Mouse (Mus musculus): ENCODE results near the gene Bzw2.

Bzw2 gene

DNA sequence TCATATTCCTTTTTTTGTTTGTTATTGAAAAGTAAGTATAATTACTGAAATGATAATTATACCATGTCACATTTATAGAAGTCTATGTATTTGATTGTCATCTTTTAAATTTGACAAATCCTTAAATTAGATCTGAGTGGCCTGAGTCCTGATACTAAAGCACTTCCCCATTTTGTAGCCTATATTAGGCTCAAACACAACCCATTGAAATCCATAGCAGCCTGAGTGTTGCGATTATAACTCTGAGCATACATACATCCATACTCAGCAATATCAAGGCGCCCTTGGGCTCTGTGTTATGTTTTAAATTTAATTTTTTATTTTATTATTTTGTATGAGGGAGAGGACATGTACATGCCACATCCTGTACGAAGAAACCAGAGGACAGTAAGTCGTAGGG lies 87.6 kb downstream of the Bzw2 start:
- DNase-seq (ENCODE audit: low spot score), result no peak

DNA sequence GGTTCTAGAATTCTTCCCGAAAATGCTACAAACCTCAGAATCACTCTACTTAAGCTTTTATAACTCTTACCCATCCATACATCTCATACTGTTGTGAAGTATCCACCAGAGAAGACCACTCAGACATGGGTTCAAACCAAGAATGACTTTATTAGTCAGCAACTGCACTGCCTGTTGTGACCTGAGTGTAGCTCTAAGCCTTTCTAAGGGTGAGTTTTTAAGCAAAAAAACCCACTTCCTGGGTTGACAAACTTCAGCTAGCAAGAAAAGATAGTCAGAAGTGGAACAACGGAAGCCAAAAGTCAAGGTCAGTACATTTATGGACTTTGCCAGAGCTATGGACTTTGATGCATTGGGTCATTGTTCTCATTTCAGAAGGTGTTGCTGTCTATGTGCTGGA lies 90.3 kb downstream of the Bzw2 start:
- DNase-seq (ENCODE audit: low spot score), result no peak

DNA sequence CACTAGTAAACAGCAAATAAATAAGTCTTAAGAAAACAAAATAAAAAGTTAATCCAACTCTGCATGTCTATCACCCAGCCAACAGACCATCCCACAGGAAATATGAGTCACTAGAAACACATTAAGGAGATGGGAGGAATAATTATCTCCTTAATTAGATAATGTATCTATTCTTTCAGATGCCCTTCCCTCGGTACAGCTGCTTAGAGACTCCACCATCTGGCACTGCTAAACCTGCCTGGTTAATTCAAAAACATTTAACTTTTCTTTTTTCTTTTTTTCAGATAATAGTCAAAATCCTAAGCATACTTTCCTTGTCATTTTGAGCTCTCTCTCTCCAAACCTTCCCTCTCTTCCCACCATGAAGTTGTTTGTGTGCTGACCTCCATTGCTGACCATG lies 92.0 kb downstream of the Bzw2 start:
- DNase-seq (ENCODE audit: low spot score), result no peak

DNA sequence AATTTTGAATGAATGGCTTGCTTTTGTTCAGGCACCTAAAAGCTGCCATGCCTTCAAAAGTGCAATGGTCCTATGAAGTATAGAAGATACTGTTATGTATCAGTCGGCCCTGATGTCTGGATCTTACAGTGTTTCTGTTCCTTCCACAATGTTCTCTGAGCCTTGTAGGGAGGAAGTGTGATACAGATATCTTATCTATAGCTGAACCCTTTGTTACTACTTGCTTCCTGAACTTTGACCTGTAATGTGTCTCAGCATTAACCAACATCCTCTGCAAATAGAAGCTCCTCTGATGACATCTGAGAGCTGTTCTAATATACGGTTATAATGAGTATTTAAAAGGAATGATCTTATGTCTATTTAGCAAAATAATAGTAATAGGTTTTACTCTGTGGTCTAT lies 100.2 kb downstream of the Bzw2 start:
- no peak for DNase-seq (ENCODE audit: low spot score)

DNA sequence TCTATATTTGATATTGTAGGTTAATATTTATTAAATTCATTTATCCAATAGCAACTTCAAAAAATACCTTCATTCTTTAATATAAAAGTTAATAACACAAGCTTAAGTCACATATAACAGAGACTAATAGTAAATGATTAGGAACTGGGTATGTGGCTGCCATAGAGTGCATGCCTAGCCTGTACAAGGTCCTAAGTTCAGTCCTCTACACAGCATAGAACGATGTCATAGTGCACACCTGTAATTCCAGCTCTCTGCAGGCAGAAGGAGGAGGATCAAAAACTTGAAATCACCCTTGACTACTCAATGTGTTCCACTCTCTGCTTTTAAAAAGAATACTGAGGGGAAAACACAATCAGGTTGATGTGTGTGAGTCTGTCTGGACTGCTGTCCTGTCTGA lies 107.6 kb downstream of the Bzw2 start:
- no peak for DNase-seq (ENCODE audit: low spot score)

DNA sequence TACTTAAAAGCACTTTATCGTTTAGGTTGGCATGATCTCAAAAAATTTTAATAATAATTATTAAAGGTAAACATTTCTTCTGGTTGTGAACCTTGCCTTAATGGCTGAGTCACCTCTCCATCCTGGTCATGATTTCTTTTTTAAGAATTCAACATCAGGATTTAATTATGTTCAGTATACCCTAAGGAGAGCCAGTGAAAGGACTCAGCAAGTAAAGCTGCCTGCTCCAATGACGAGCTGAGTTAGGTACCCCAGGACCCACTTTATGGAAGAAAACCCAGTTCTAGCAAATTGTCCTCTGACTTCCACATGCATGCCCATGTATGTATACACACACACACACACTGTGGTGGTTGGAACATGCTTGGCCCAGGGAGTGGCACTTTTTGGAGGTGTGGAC lies 110.3 kb downstream of the Bzw2 start:
- no peak for DNase-seq (ENCODE audit: low spot score)

DNA sequence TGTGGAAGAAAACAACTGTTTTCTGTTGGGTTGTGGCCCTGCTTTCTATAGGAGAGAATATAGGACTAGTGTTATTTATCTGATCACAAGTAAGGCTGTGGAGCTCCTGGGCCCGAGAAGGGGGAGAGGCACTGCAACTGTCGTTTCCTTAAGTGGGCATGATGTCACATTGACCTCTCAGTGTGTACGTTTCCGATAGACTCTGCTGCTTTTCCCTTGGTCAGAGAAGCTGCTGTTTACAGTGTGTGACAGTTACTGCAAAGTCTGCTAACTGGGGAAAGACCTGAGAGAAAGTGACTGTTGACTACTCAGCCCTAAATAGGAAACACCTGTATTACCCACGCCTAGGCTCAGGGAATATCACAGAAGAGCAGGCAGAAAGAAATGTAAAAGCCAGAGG lies 111.7 kb downstream of the Bzw2 start:
- no peak for DNase-seq (ENCODE audit: low spot score)

DNA sequence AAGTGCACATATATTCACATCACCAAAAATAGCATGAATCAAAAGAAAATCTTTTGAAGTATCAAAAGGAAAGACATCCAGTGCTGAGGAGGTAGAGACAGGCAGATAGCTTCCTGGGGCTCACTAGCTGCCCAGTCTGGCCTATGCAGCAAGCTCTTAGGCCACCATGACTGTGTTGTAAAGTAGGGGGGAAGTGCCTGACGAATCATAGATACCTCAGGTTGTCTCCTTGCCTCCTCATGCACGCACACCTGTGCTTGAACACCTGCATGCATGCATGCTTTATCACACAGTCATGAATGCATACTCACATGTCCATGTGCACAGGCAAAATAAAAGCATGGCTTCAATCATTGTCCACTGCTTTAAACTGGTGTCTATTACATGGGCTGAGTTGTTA lies 113.2 kb downstream of the Bzw2 start:
- no peak for DNase-seq (ENCODE audit: low spot score)

DNA sequence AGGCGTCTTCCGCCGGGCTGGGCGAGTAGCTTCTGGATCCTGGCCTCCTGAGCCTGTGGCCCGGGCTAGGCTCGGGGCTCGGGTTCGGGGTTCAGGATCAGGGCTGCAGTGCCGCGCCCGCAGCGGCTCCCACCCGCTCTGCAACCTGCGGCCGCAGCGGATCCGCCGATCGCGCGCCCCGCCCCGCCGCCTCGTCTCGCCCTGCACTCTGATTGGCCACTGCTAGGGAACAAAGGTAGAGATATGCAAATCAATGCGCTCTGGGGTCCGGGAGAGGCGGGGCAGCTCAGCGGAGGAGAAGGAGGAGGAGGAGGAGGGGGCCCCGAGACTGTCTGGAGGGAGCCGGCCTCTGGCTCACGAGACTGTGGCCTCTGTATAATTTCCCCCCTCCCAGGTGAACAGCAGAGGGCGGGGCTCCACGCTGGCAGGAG lies 115.5 kb downstream of the Bzw2 start, which contains the start of gene Tspan13:
Tspan13 (minus strand) TSS at position 153 of the 431 bp plus-strand sequence.
- peak; percentile 73 for DNase-seq (ENCODE audit: low spot score)

All from urinary bladder, postnatal 25 days (tissue).